Comparison of ENCODE assay signal across 7 mouse cellular contexts in genomic region chr5:8868019-8868418, GRCm38 (mm10). TPM values are rescaled to one million over a fixed set of nuclear protein-coding genes. Genes with fewer than 3 reads are reported as not detected.
DNase-seq lines count a peak whose midpoint lies in the region; ATAC-seq and TF ChIP-seq lines count a peak whose summit lies in the region.

No protein-coding gene starts in this region.

- H3K4me1 ChIP-seq in kidney, embryonic 16.5 days (ENCODE audit: insufficient read depth, low read length) = no peaks in the 10 kb centered on the region
- no peaks in the 10 kb centered on the region for H3K4me1 ChIP-seq in midbrain, postnatal 0 days (ENCODE audit: insufficient read depth, low read length)

- H3K27ac ChIP-seq in kidney, embryonic 16.5 days (ENCODE audit: low read length) = no peak overlapping the region
- no peak overlapping the region for H3K27ac ChIP-seq in midbrain, postnatal 0 days (ENCODE audit: low read depth, low read length)

- no peaks in the 10 kb centered on the region for H3K27me3 ChIP-seq in kidney, embryonic 16.5 days (ENCODE audit: insufficient read depth, low read length)
- no peaks in the 10 kb centered on the region for H3K27me3 ChIP-seq in midbrain, postnatal 0 days (ENCODE audit: insufficient read depth, low read length)

- H3K9ac ChIP-seq in kidney, embryonic 16.5 days (replicated peaks; ENCODE audit: low read length) = no peak overlapping the region
- no peak overlapping the region for H3K9ac ChIP-seq in midbrain, postnatal 0 days (replicated peaks; ENCODE audit: low read length, poor library complexity, severe bottlenecking)

- H3K4me2 ChIP-seq in kidney, embryonic 16.5 days (replicated peaks; ENCODE audit: low read depth, low read length) = no peak overlapping the region
- no peak overlapping the region for H3K4me2 ChIP-seq in midbrain, postnatal 0 days (ENCODE audit: low read depth, low read length, poor library complexity, severe bottlenecking)

- H3K9me3 ChIP-seq in kidney, embryonic 16.5 days (ENCODE audit: low read length) = no peaks in the 10 kb centered on the region
- no peaks in the 10 kb centered on the region for H3K9me3 ChIP-seq in midbrain, postnatal 0 days (ENCODE audit: low read length)

- no peak overlapping the region for H3K4me3 ChIP-seq in kidney, embryonic 16.5 days (ENCODE audit: low read length)
- H3K4me3 ChIP-seq in midbrain, postnatal 0 days (ENCODE audit: low read depth, low read length) = no peak overlapping the region

- 0 out of 2 replicates have a peak, but pooled peaks have one; percentile 49 for ATAC-seq in kidney, embryonic 16.5 days (ENCODE audit: low FRiP score, low TSS enrichment)
- ATAC-seq in midbrain, postnatal 0 days (ENCODE audit: low FRiP score) = no peak

- TF ChIP-seq CTCF in midbrain, postnatal 0 days (IDR thresholded peaks at IDR 0.05) = peak; percentile 55

- H3K36me3 ChIP-seq in kidney, embryonic 16.5 days (ENCODE audit: insufficient read depth, low read length) = no peaks in the 10 kb centered on the region
- no peaks in the 10 kb centered on the region for H3K36me3 ChIP-seq in midbrain, postnatal 0 days (ENCODE audit: insufficient read depth, low read length)

- 9% methylated on average over 1 of the region's 1 CpGs for WGBS in kidney, embryonic 16.5 days
- 6% methylated on average over 1 of the region's 1 CpGs for WGBS in midbrain, postnatal 0 days

- peak; percentile 18 for DNase-seq in layer of hippocampus, adult 11-12 months (ENCODE audit: low spot score)
- no peak for DNase-seq in layer of hippocampus, postnatal 14 days (ENCODE audit: low spot score in 2 of 2)
- DNase-seq in NIH3T3 (ENCODE audit: low read depth) = peak; percentile 21
- peak; percentile 71 for DNase-seq in embryo, embryonic 10.5 days (ENCODE audit: low spot score)
- DNase-seq in midbrain, postnatal 0 days (ENCODE audit: low spot score) = peak; percentile 22
- no peak for DNase-seq in urinary bladder, postnatal 14 days (ENCODE audit: low spot score)

RNA-seq across cellular contexts. Expression of gene Abcb4, which starts 25.5 kb away (rescaled TPM):
- 1 to 10 TPM; 4.2 to 5.5 TPM for total RNA-seq in layer of hippocampus, postnatal 14 days (2021)
- 0.09 and 0.12 TPM in 2 replicates for polyA plus RNA-seq in kidney, embryonic 16.5 days (2015; fragmentation: Nextera tagmentation; extraction: Ambion mirVana)
- 0.85 and 1.5 TPM in 2 replicates for total RNA-seq in midbrain, postnatal 0 days (2014; rRNA removed)
- polyA plus RNA-seq in midbrain, postnatal 0 days (2015; fragmentation: Nextera tagmentation; extraction: Ambion mirVana) = 0.77 and 1.2 TPM in 2 replicates

Comparison
In these comparisons a context has a peak if more than half of its experiments do, and no peak if none do; other contexts are left out.
1. DNase-seq: peak in layer of hippocampus, adult 11-12 months (single experiment), NIH3T3 (single experiment), embryo, embryonic 10.5 days (single experiment) and midbrain, postnatal 0 days (single experiment); none in layer of hippocampus, postnatal 14 days (0 of 2) and urinary bladder, postnatal 14 days (single experiment).